Mouse (Mus musculus) lung, postnatal 36 days (tissue): ENCODE measurements around the gene Lrfn3.
A peak's percentile ranks its signal among the peaks of the same experiment; 100 is the strongest.

Experiments used
- DNase-seq: peaks from one replicate; pipeline ENCODE4 v3.0.0; 2022; ENCODE audit warnings: mixed read lengths

Gene Lrfn3

DNA sequence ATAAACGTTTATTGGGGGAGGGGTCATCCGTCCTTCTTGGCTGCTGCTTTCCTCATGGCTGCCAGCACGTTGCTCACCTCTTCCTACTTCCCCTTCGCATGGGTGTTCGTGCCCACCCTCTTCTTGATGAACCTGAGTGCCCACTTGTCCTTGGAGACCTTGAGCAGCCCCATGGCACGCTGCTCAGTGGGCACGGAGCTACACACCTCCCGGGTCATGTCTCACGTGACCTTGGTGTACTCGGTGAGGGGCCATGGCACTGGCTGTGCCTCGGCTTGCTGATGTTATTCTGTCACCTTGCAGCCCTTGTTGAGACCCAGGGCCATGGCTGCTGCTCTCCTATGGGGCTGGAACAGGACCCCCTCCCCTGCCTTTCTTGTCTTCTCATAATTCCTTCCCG is 52.4 kb downstream of the Lrfn3 start:
- no peak for DNase-seq

GRCm38 (mm10) chr7:30309395-30310129 is 53.0 kb downstream of the Lrfn3 start:
- DNase-seq, result no peak

- peak; percentile 98 for DNase-seq
Measured at GRCm38 (mm10) chr7:30308076-30309005, 54.2 kb downstream of the Lrfn3 start, which contains the start of gene Alkbh6. Gene Alkbh6 (plus strand): TSS chr7:30308717.

DNA sequence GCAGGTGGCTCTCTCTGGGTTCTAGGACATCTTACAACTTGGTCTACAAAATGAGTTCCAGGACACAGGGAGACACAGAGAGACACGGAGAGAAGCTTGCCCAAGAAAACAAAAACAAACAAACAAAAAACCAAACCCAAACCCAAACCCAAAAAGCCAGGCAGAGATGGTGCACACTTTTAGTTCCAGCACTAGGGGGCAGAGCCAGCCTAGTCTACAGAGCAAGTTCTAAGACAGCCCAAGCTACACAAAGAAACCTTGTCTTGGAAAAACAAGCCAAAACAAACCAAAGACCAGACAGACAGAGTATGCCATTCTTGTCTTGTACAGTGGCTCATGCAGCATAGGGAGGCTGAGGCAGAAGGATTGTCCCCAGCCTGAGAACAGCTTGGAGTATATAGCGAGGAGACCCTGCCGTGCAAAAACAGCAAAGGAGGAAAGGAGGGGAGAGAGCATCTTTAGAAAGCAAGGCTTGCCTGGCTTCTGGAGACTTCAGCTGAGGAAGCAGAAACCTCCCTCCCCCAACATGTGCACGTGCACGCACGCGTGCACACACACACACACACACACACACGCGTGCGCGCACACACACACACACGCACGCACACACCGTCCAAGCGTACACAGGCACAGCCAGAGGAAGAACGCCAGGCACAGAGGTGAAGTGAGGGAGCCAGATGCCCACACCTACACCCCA is 56.3 kb downstream of the Lrfn3 start:
- no peak for DNase-seq
